Mouse (Mus musculus) lung, postnatal 25 days (tissue): ENCODE measurements at regions not wholly inside any gene's neighbourhood (a gene's known extent, or its start where the extent isn't known, plus 50 kb on each side); places are given as distances from the start of the nearest gene placed in this dataset.

Experiments
- DNase-seq: peaks from one replicate; pipeline ENCODE4 v3.0.0; 2022; ENCODE audit warnings: low spot score

GRCm38 (mm10) chr9:46737446-46737845 is 261.1 kb upstream of the Gm4791 start:
- no peak for DNase-seq

GRCm38 (mm10) chr9:46736232-46736631 is 262.3 kb upstream of the Gm4791 start:
- DNase-seq, result no peak

- peak; percentile 77 for DNase-seq
Observed at GRCm38 (mm10) chr9:46735664-46736067, 262.9 kb upstream of the Gm4791 start.

- no peak for DNase-seq
Observed at GRCm38 (mm10) chr9:46728465-46728864, 270.1 kb upstream of the Gm4791 start.

- DNase-seq, result no peak
Observed at GRCm38 (mm10) chr9:46724231-46724630, 274.3 kb upstream of the Gm4791 start.

GRCm38 (mm10) chr9:46713415-46713814 is 285.1 kb upstream of the Gm4791 start:
- no peak for DNase-seq

- no peak for DNase-seq
Observed at GRCm38 (mm10) chr9:46704151-46704905, 294.2 kb upstream of the Gm4791 start.

- DNase-seq, result no peak
Observed at GRCm38 (mm10) chr9:46703674-46704073, 294.9 kb upstream of the Gm4791 start.

- DNase-seq, result no peak
Observed at GRCm38 (mm10) chr9:46702901-46703636, 295.5 kb upstream of the Gm4791 start.

GRCm38 (mm10) chr9:46702053-46702900 is 296.3 kb upstream of the Gm4791 start:
- no peak for DNase-seq

GRCm38 (mm10) chr9:46696171-46696570 is 302.4 kb upstream of the Gm4791 start:
- no peak for DNase-seq

- no peak for DNase-seq
Observed at GRCm38 (mm10) chr9:46689331-46689730, 309.2 kb upstream of the Gm4791 start.

GRCm38 (mm10) chr9:46684113-46684850 is 314.3 kb upstream of the Gm4791 start:
- no peak for DNase-seq

- DNase-seq, result no peak
Observed at GRCm38 (mm10) chr9:46672050-46672449, 326.5 kb upstream of the Gm4791 start.

- DNase-seq, result no peak
Observed at GRCm38 (mm10) chr9:46654422-46654821, 334.6 kb upstream of the 4931429L15Rik start.

- no peak for DNase-seq
Observed at GRCm38 (mm10) chr9:46647238-46647922, 327.6 kb upstream of the 4931429L15Rik start.

GRCm38 (mm10) chr9:46645469-46645884 is 325.7 kb upstream of the 4931429L15Rik start:
- DNase-seq, result no peak

GRCm38 (mm10) chr9:46643551-46643950 is 323.8 kb upstream of the 4931429L15Rik start:
- no peak for DNase-seq

- DNase-seq, result peak; percentile 2
Observed at GRCm38 (mm10) chr9:46642696-46643095, 322.9 kb upstream of the 4931429L15Rik start.

- no peak for DNase-seq
Observed at GRCm38 (mm10) chr9:46636261-46637010, 316.6 kb upstream of the 4931429L15Rik start.
